Mouse (Mus musculus) neural tube, embryonic 14.5 days (tissue): ENCODE results near the gene 2410015M20Rik. TPM values are rescaled to one million over a fixed set of nuclear protein-coding genes. Genes with fewer than 3 reads are reported as not detected.

ENCODE experiments used
- ATAC-seq: fragments of 200-750 bp; cut with Nextera tagmentation; 2 replicates; pipeline ENCODE4 v1.8.0; 2017; ENCODE audit warnings: low read depth, mild to moderate bottlenecking, moderate TSS enrichment, moderate library complexity
- H3K27ac ChIP-seq: fragments of 300-500 bp; sonication (generic); 2 replicates; pipeline ENCODE4 v1.5.1; 2014; ENCODE audit warnings: low read depth, mild to moderate bottlenecking, control low read depth, low read length, moderate library complexity, mixed read lengths
- H3K27me3 ChIP-seq: fragments of 300-500 bp; sonication (generic); 2 replicates; pipeline ENCODE4 v1.6.1; 2014; ENCODE audit warnings: low read length; ENCODE audit not compliant: control insufficient read depth, insufficient read depth
- H3K36me3 ChIP-seq: fragments of 300-500 bp; sonication (generic); 2 replicates; pipeline ENCODE4 v1.6.1; 2014; ENCODE audit warnings: low read length, mixed read lengths; ENCODE audit not compliant: control insufficient read depth, insufficient read depth
- H3K4me1 ChIP-seq: fragments of 300-500 bp; sonication (generic); 2 replicates; pipeline ENCODE4 v1.6.1; 2014; ENCODE audit warnings: low read length; ENCODE audit not compliant: control insufficient read depth, insufficient read depth
- H3K4me2 ChIP-seq: fragments of 300-500 bp; sonication (generic); 2 replicates; pipeline ENCODE4 v1.6.1; 2014; ENCODE audit warnings: mild to moderate bottlenecking, low read depth, low read length, control low read depth
- H3K4me3 ChIP-seq: fragments of 300-500 bp; sonication (generic); 2 replicates; pipeline ENCODE4 v1.5.1; 2014; ENCODE audit warnings: low read depth, low read length, control low read depth, mixed read lengths
- H3K9ac ChIP-seq: fragments of 300-500 bp; sonication (generic); replicated peaks from 2 replicates; pipeline ENCODE4 v1.6.1; 2014; ENCODE audit warnings: low read depth, mild to moderate bottlenecking, control low read depth, low read length, mixed read lengths
- H3K9me3 ChIP-seq: fragments of 300-500 bp; sonication (generic); 2 replicates; pipeline ENCODE4 v1.6.1; 2016; ENCODE audit warnings: low read length; ENCODE audit not compliant: control insufficient read depth
- WGBS: fragments of 180-500 bp; shearing (Covaris S2); extraction: QIAGEN DNeasy Blood & Tissue Kit; methylation state at CpG from one replicate; pipeline ENCODE4 v1.1.7; 2014; 5-methylcytosine and 5-hydroxymethylcytosine counted together
- polyA plus RNA-seq: library from polyadenylated mRNA; unstranded; fragments of >200 nt; fragmentation: Nextera tagmentation; extraction: Ambion mirVana; gene quantifications from 2 replicates; pipeline ENCODE4 v1.2.1, GENCODE M21; 2014

Gene 2410015M20Rik
- polyA plus RNA-seq, 1 experiment from 2014 or later, result 190 TPM

- no peak overlapping the region for H3K27ac ChIP-seq
- H3K36me3 ChIP-seq, result peaks cover 48% of the 10 kb centered on the region
- no peak for ATAC-seq
- H3K4me1 ChIP-seq, result peaks cover 11% of the 10 kb centered on the region
- no peak overlapping the region for H3K4me2 ChIP-seq
- H3K9ac ChIP-seq, result no peak overlapping the region
- H3K9me3 ChIP-seq, result no peaks in the 10 kb centered on the region
- H3K4me3 ChIP-seq, result no peak overlapping the region
- WGBS, result 73% methylated on average over 3 of the region's 3 CpGs
- H3K27me3 ChIP-seq, result no peaks in the 10 kb centered on the region
These were observed 2.0 kb downstream of the 2410015M20Rik start for GRCm38 (mm10) chr17:56607521-56608062.

GRCm38 (mm10) chr17:56605431-56605830, 4.1 kb downstream of the 2410015M20Rik start:
- Histone ChIP-seq H3K9me3 (no peaks in the 10 kb centered on the region), H3K9ac (no peak overlapping the region), H3K36me3 (peaks cover 68% of the 10 kb centered on the region), H3K4me1 (peaks cover 11% of the 10 kb centered on the region), H3K4me2 (no peak overlapping the region), H3K27me3 (no peaks in the 10 kb centered on the region), H3K27ac (no peak overlapping the region), H3K4me3 (no peak overlapping the region)
- no peak for ATAC-seq
- 86% methylated on average over 9 of the region's 9 CpGs for WGBS

- Histone ChIP-seq H3K9me3 (no peaks in the 10 kb centered on the region), H3K36me3 (peaks cover 77% of the 10 kb centered on the region), H3K9ac (no peak overlapping the region), H3K4me1 (peaks cover 8% of the 10 kb centered on the region), H3K27me3 (no peaks in the 10 kb centered on the region), H3K4me2 (no peak overlapping the region), H3K4me3 (no peak overlapping the region), H3K27ac (no peak overlapping the region)
- WGBS, result 93% methylated on average over 3 of the region's 3 CpGs
- ATAC-seq, result no peak
These were observed 5.1 kb downstream of the 2410015M20Rik start for GRCm38 (mm10) chr17:56604422-56604821.

GRCm38 (mm10) chr17:56604070-56604380, 5.5 kb downstream of the 2410015M20Rik start:
- Histone ChIP-seq H3K4me3 (no peak overlapping the region), H3K4me1 (peaks cover 8% of the 10 kb centered on the region), H3K9ac (no peak overlapping the region), H3K27ac (no peak overlapping the region), H3K4me2 (no peak overlapping the region), H3K27me3 (no peaks in the 10 kb centered on the region), H3K9me3 (no peaks in the 10 kb centered on the region), H3K36me3 (peaks cover 80% of the 10 kb centered on the region)
- WGBS, result 90% methylated on average over 9 of the region's 9 CpGs
- ATAC-seq, result no peak

- 94% methylated on average over 28 of the region's 28 CpGs for WGBS
- H3K27ac ChIP-seq, result no peak overlapping the region
- ATAC-seq, result no peak
- H3K27me3 ChIP-seq, result no peaks in the 10 kb centered on the region
- H3K9me3 ChIP-seq, result no peaks in the 10 kb centered on the region
- no peak overlapping the region for H3K9ac ChIP-seq
- no peak overlapping the region for H3K4me3 ChIP-seq
- H3K36me3 ChIP-seq, result peaks cover 80% of the 10 kb centered on the region
- no peak overlapping the region for H3K4me2 ChIP-seq
- peaks cover 4% of the 10 kb centered on the region for H3K4me1 ChIP-seq
These were observed 6.1 kb downstream of the 2410015M20Rik start for GRCm38 (mm10) chr17:56603186-56604069.

GRCm38 (mm10) chr17:56593527-56594271, 15.9 kb downstream of the 2410015M20Rik start:
- no peaks in the 10 kb centered on the region for H3K9me3 ChIP-seq
- no peak overlapping the region for H3K4me3 ChIP-seq
- H3K9ac ChIP-seq, result no peak overlapping the region
- H3K27me3 ChIP-seq, result no peaks in the 10 kb centered on the region
- peaks cover 79% of the 10 kb centered on the region for H3K36me3 ChIP-seq
- ATAC-seq, result no peak
- no peak overlapping the region for H3K4me2 ChIP-seq
- WGBS, result 89% methylated on average over 8 of the region's 8 CpGs
- H3K4me1 ChIP-seq, result no peaks in the 10 kb centered on the region
- H3K27ac ChIP-seq, result no peak overlapping the region

- Histone ChIP-seq H3K4me1 (peaks cover 9% of the 10 kb centered on the region; the same call in 1 of the 2 replicates), H3K4me3 (no peak overlapping the region), H3K27ac (no peak overlapping the region), H3K4me2 (no peak overlapping the region), H3K27me3 (no peaks in the 10 kb centered on the region), H3K9me3 (no peaks in the 10 kb centered on the region), H3K9ac (no peak overlapping the region), H3K36me3 (peaks cover 77% of the 10 kb centered on the region)
- ATAC-seq, result no peak
These were observed 17.0 kb downstream of the 2410015M20Rik start for GRCm38 (mm10) chr17:56592553-56592952.

- no peaks in the 10 kb centered on the region for H3K9me3 ChIP-seq
- H3K4me3 ChIP-seq, result no peak overlapping the region
- no peaks in the 10 kb centered on the region for H3K27me3 ChIP-seq
- H3K27ac ChIP-seq, result no peak overlapping the region
- peaks cover 52% of the 10 kb centered on the region for H3K36me3 ChIP-seq
- 94% methylated on average over 4 of the region's 4 CpGs for WGBS
- no peak for ATAC-seq
- no peak overlapping the region for H3K4me2 ChIP-seq
- H3K9ac ChIP-seq, result no peak overlapping the region
- H3K4me1 ChIP-seq, result peaks cover 28% of the 10 kb centered on the region
These were observed 20.6 kb downstream of the 2410015M20Rik start for GRCm38 (mm10) chr17:56588921-56589320.

- H3K9ac ChIP-seq, result no peak overlapping the region
- no peak overlapping the region for H3K4me2 ChIP-seq
- ATAC-seq, result no peak
- peaks cover 41% of the 10 kb centered on the region for H3K36me3 ChIP-seq
- no peaks in the 10 kb centered on the region for H3K9me3 ChIP-seq
- 79% methylated on average over 1 of the region's 1 CpGs for WGBS
- H3K27ac ChIP-seq, result no peak overlapping the region
- no peaks in the 10 kb centered on the region for H3K27me3 ChIP-seq
- H3K4me3 ChIP-seq, result no peak overlapping the region
- peaks cover 35% of the 10 kb centered on the region for H3K4me1 ChIP-seq
These were observed 21.8 kb downstream of the 2410015M20Rik start for GRCm38 (mm10) chr17:56587773-56588172.
